23 mouse cellular contexts compared by ENCODE assay signal in genomic region chr11:88129281-88129680, GRCm38 (mm10).
"Had no signal": no experiment of that assay in that cellular context is flagged by ENCODE, and none has a peak within 500 bp of the region (broad histone marks: within the 10 kb centered on the region; RNA-seq: fewer than 3 reads in every experiment).

No protein-coding gene starts in this region.

- H3K4me2 ChIP-seq: kidney, embryonic 15.5 days; limb, embryonic 13.5 days; liver, embryonic 12.5 days; liver, embryonic 15.5 days; lung, embryonic 15.5 days; midbrain, embryonic 11.5 days; midbrain, embryonic 15.5 days; neural tube, embryonic 12.5 days; neural tube, embryonic 15.5 days had no signal

- ATAC-seq: liver, embryonic 12.5 days; midbrain, embryonic 15.5 days had no signal

- H3K36me3 ChIP-seq: liver, embryonic 12.5 days; liver, embryonic 15.5 days; lung, embryonic 15.5 days; midbrain, embryonic 15.5 days; neural tube, embryonic 12.5 days; neural tube, embryonic 15.5 days had no signal

- H3K27me3 ChIP-seq: kidney, embryonic 15.5 days; limb, embryonic 13.5 days; lung, embryonic 15.5 days; megakaryocyte, embryonic 14.5 days; midbrain, embryonic 15.5 days; neural tube, embryonic 12.5 days; neural tube, embryonic 15.5 days had no signal

- H3K9me3 ChIP-seq: kidney, embryonic 15.5 days; limb, embryonic 10.5 days; limb, embryonic 13.5 days; liver, embryonic 12.5 days; liver, embryonic 15.5 days; lung, embryonic 15.5 days; megakaryocyte, embryonic 14.5 days; midbrain, embryonic 15.5 days; neural tube, embryonic 12.5 days; neural tube, embryonic 15.5 days had no signal

- DNase-seq: kidney, postnatal 10 days; kidney, postnatal 36 days; layer of hippocampus, adult 9-11 months; liver; lung, adult 18-20 months; lung, postnatal 10 days; lung, postnatal 36 days; right cerebral cortex, adult 18-20 months; right cerebral cortex, postnatal 14 days; right cerebral cortex, postnatal 4 days; thymus, postnatal 25 days had no signal

- H3K4me3 ChIP-seq: kidney, embryonic 15.5 days; limb, embryonic 10.5 days; limb, embryonic 13.5 days; liver, embryonic 12.5 days; liver, embryonic 15.5 days; lung, embryonic 15.5 days; megakaryocyte, embryonic 14.5 days; midbrain, embryonic 15.5 days; neural tube, embryonic 12.5 days; neural tube, embryonic 15.5 days had no signal

- H3K27ac ChIP-seq: kidney, embryonic 15.5 days; limb, embryonic 10.5 days; limb, embryonic 13.5 days; liver, embryonic 12.5 days; liver, embryonic 15.5 days; lung, embryonic 15.5 days; midbrain, embryonic 15.5 days; neural tube, embryonic 12.5 days; neural tube, embryonic 15.5 days; stomach, postnatal 0 days had no signal

- H3K9ac ChIP-seq: kidney, embryonic 15.5 days; limb, embryonic 13.5 days; liver, embryonic 12.5 days; liver, embryonic 15.5 days; lung, embryonic 15.5 days; midbrain, embryonic 15.5 days; neural tube, embryonic 12.5 days; neural tube, embryonic 15.5 days had no signal
